In the genomic region with DNA sequence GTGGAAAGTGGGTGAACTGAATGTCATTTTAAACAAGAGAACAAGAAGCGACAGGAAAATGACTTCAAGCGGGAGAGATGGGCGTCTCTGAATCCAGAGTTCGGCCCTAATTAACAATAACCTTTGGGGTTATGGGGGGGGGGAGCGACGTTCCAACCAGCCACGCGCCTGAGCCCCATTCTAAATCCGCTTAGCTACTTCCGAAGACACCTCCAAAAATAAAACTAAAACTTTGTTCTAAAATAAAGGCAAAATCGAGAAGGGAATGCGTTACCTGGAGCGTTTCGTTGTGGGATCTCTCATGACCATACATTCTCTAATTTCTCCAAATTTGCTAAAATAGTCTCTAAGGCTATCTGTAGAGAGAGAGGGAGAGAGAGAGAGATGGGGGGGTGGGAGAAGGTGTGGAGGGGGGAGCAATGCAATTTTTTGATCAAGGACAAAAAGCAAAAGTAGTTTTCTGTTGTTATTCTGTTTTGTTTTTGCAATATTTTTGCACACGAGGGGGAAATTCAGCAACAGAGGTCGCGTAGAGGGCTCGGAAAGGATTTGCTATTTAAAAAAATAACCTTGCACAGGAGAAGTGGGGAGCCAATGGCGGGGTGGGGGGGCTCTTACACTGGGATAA, we compare ENCODE assay signal across 8 mouse cellular contexts. TPM values are rescaled to one million over a fixed set of nuclear protein-coding genes. Genes with fewer than 3 reads are reported as not detected.
DNase-seq lines count a peak whose midpoint lies in the region; ATAC-seq and TF ChIP-seq lines count a peak whose summit lies in the region.

No protein-coding gene starts in this region.

- peak overlapping the region; percentile 89 for H3K4me3 ChIP-seq in forebrain, embryonic 14.5 days (ENCODE audit: low read depth, low read length)
- peak overlapping the region; percentile 98 for H3K4me3 ChIP-seq in liver, embryonic 11.5 days (ENCODE audit: low read depth, low read length)
- H3K4me3 ChIP-seq in stomach, postnatal 0 days (ENCODE audit: low read depth, low read length) = peak overlapping the region; percentile 93

- peaks cover 24% of the 10 kb centered on the region for H3K4me1 ChIP-seq in forebrain, embryonic 14.5 days (ENCODE audit: control insufficient read depth, insufficient read depth, low read length)
- H3K4me1 ChIP-seq in liver, embryonic 11.5 days (replicated peaks; ENCODE audit: control insufficient read depth, insufficient read depth, low read length) = peaks cover 44% of the 10 kb centered on the region
- 0 out of 2 replicates have a peak, but pooled peaks cover 4% of the 10 kb centered on the region for H3K4me1 ChIP-seq in stomach, postnatal 0 days (replicated peaks; ENCODE audit: control insufficient read depth, insufficient read depth)

- H3K9ac ChIP-seq in forebrain, embryonic 14.5 days (ENCODE audit: low read length) = peak overlapping the region; percentile 96
- H3K9ac ChIP-seq in liver, embryonic 11.5 days (ENCODE audit: low read depth, low read length) = peak overlapping the region; percentile 99
- peak overlapping the region; percentile 98 for H3K9ac ChIP-seq in stomach, postnatal 0 days (ENCODE audit: low read length)

- no peaks in the 10 kb centered on the region for H3K27me3 ChIP-seq in forebrain, embryonic 14.5 days (replicated peaks; ENCODE audit: control insufficient read depth, insufficient read depth, low read length)
- H3K27me3 ChIP-seq in liver, embryonic 11.5 days (replicated peaks; ENCODE audit: control insufficient read depth, insufficient read depth, low read length) = no peaks in the 10 kb centered on the region
- no peaks in the 10 kb centered on the region for H3K27me3 ChIP-seq in stomach, postnatal 0 days (ENCODE audit: control insufficient read depth, insufficient read depth, low read length)

- peak overlapping the region; percentile 90 for H3K27ac ChIP-seq in forebrain, embryonic 14.5 days (ENCODE audit: low read depth, low read length)
- H3K27ac ChIP-seq in liver, embryonic 11.5 days (ENCODE audit: low read depth, low read length) = peak overlapping the region; percentile 89
- H3K27ac ChIP-seq in stomach, postnatal 0 days (replicated peaks) = peak overlapping the region; percentile 96

- TF ChIP-seq EP300 in stomach, postnatal 0 days (optimal IDR thresholded peaks at IDR 0.05) = no peak

- H3K9me3 ChIP-seq in forebrain, embryonic 14.5 days (replicated peaks; ENCODE audit: control insufficient read depth, low read length) = no peaks in the 10 kb centered on the region
- H3K9me3 ChIP-seq in liver, embryonic 11.5 days (ENCODE audit: control insufficient read depth, low read length) = no peaks in the 10 kb centered on the region
- no peaks in the 10 kb centered on the region for H3K9me3 ChIP-seq in stomach, postnatal 0 days (ENCODE audit: control insufficient read depth, low read length)

- no peak for ATAC-seq in CD4-positive, CD25-positive, alpha-beta regulatory T cell, adult 4 months
- ATAC-seq in forebrain, embryonic 14.5 days = no peak
- ATAC-seq in liver, embryonic 11.5 days (replicated peaks; ENCODE audit: low FRiP score) = no peak
- no peak for ATAC-seq in stomach, postnatal 0 days (ENCODE audit: low FRiP score, low TSS enrichment)

- under 1% methylated on average over 19 of the region's 19 CpGs for WGBS in forebrain, embryonic 14.5 days
- WGBS in liver, embryonic 11.5 days = under 1% methylated on average over 19 of the region's 19 CpGs
- WGBS in stomach, postnatal 0 days = under 1% methylated on average over 19 of the region's 19 CpGs

- peak overlapping the region; percentile 78 for H3K4me2 ChIP-seq in forebrain, embryonic 14.5 days (ENCODE audit: low read length)
- peak overlapping the region; percentile 85 for H3K4me2 ChIP-seq in liver, embryonic 11.5 days
- H3K4me2 ChIP-seq in stomach, postnatal 0 days (replicated peaks; ENCODE audit: low read depth) = peak overlapping the region; percentile 97

- DNase-seq in CD4-positive, CD25-positive, alpha-beta regulatory T cell, adult 2 months (ENCODE audit: low read depth, low spot score) = peak; percentile 36
- peak; percentile 61 for DNase-seq in A20 (ENCODE audit: low read depth, low spot score)
- DNase-seq in forebrain, embryonic 14.5 days (ENCODE audit: low spot score) = no peak
- DNase-seq in liver, embryonic 11.5 days (ENCODE audit: low spot score) = no peak
- peak; percentile 17 for DNase-seq in stomach, postnatal 0 days (ENCODE audit: low spot score)
- DNase-seq in cerebellum, adult 9-10 months = no peak
- DNase-seq in adrenal gland, postnatal 10 days = no peak

- peaks cover 5% of the 10 kb centered on the region for H3K36me3 ChIP-seq in forebrain, embryonic 14.5 days (ENCODE audit: control insufficient read depth, insufficient read depth, low read length)
- peaks cover 2% of the 10 kb centered on the region for H3K36me3 ChIP-seq in liver, embryonic 11.5 days (ENCODE audit: control insufficient read depth, insufficient read depth, low read length)
- 0 out of 2 replicates have a peak, but pooled peaks cover under 1% of the 10 kb centered on the region for H3K36me3 ChIP-seq in stomach, postnatal 0 days (ENCODE audit: control insufficient read depth, insufficient read depth, low read length)

- no peak for TF ChIP-seq CTCF in stomach, postnatal 0 days (IDR thresholded peaks at IDR 0.05; ENCODE audit: low read depth)

RNA-seq across cellular contexts. Expression of gene Msi2, which starts 1.2 kb away (rescaled TPM):
- 10 to 100 TPM; 23.8 to 31.3 TPM for polyA plus RNA-seq in CD4-positive, CD25-positive, alpha-beta regulatory T cell, adult 4 months (2017; shearing (Covaris generic))
- 19.9 and 20.3 TPM in 2 replicates for polyA plus RNA-seq in forebrain, embryonic 14.5 days (2014; fragmentation: Nextera tagmentation; extraction: Ambion mirVana)
- polyA plus RNA-seq in liver, embryonic 11.5 days (2014; fragmentation: Nextera tagmentation; extraction: Ambion mirVana) = 7.1 and 8.2 TPM in 2 replicates
- polyA plus RNA-seq in stomach, postnatal 0 days (2015; fragmentation: Nextera tagmentation; extraction: Ambion mirVana) = 6.7 and 7.3 TPM in 2 replicates
- 100 to 1,000 TPM; 149 to 152 TPM for total RNA-seq in adrenal gland, postnatal 10 days (2021)

Comparison
In these comparisons a context has a peak if more than half of its experiments do, and no peak if none do; other contexts are left out.
1. DNase-seq: peak in CD4-positive, CD25-positive, alpha-beta regulatory T cell, adult 2 months (single experiment), A20 (single experiment) and stomach, postnatal 0 days (single experiment); none in forebrain, embryonic 14.5 days (single experiment), liver, embryonic 11.5 days (single experiment), cerebellum, adult 9-10 months (single experiment) and adrenal gland, postnatal 10 days (single experiment).
2. Peak in every context shown above with its lines, with median percentiles within 50 percentile points of each other: H3K27ac ChIP-seq, H3K4me2 ChIP-seq, H3K4me3 ChIP-seq and H3K9ac ChIP-seq.